Comparison of ENCODE assay signal across 7 mouse cellular contexts in the genomic region with DNA sequence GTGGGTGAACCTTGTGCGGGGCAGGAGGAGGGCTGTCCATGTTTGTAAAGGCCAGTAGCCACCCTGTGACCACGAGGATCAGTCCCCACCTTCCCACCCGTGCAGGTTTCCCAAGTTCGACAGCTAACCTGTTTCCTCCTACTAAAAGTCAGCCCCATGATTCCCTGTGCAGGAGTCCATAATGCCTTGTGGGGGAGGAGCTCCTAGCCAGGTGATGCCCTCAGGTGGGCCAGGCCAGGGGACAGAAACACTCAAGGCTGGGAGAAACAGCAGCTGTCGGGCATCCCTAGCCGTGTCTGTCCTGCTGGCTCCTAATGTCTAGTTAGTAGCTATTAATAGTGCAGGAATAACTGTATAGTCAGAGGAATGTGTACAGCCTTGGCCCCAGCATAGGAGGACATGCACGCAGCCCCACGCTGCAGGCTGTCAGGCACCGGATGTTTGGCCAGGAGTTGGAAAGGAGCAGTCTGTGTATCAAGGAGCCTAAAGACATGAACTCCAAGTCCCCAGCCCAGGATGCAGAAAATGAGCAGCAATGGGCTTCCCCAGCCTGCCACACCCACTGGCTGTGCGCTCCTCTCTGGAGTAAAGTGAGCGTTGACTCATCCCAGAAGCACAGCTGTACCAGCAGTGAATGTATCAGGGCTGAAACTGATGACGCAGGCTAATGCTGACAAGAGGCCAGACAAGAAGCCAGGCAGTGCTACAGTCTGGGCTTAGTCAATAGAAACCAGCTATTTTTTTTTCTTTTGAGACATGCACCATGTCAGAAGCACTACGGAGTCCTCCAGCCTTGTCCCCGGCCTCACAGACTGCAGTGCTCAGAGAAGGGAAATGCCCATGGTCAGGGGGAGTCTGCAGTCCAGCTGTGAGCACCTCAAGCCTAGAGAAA.
DNase-seq lines count a peak whose midpoint lies in the region; ATAC-seq lines count a peak whose summit lies in the region.

No protein-coding gene starts in this region.

- 81% methylated on average over 14 of the region's 14 CpGs for WGBS in limb, embryonic 13.5 days

- H3K9me3 ChIP-seq in limb, embryonic 13.5 days: no peaks in the 10 kb centered on the region

- H3K36me3 ChIP-seq in limb, embryonic 13.5 days: peaks cover 62% of the 10 kb centered on the region

- H3K9ac ChIP-seq in limb, embryonic 13.5 days: no peak overlapping the region

- no peak for ATAC-seq in limb, embryonic 13.5 days (ENCODE audit: low FRiP score, low read depth)

- no peak overlapping the region for H3K4me3 ChIP-seq in limb, embryonic 13.5 days

- intact Hi-C loops in left cerebral cortex, postnatal 36 days (cut with DNase I): no loop called here
- intact Hi-C loops in gastrocnemius, postnatal 14 days (cut with DNase I; ENCODE audit: low total_unique reads): loop anchor here (10.0 kb wide), 1 partner anchor 64 kb away; no protein-coding TSS in a partner anchor

- peaks cover 50% of the 10 kb centered on the region for H3K4me1 ChIP-seq in limb, embryonic 13.5 days

- no peaks in the 10 kb centered on the region for H3K27me3 ChIP-seq in limb, embryonic 13.5 days

- H3K4me2 ChIP-seq in limb, embryonic 13.5 days (replicated peaks): no peak overlapping the region

- peak overlapping the region; percentile 28; the same call in 1 of the 2 replicates for H3K27ac ChIP-seq in limb, embryonic 13.5 days

- peak; percentile 46 to 64 for DNase-seq in left cerebral cortex, adult 9 months (ENCODE audit: low spot score in 2 of 2)
- no peak for DNase-seq in left cerebral cortex, postnatal 36 days (ENCODE audit: low spot score in 2 of 2)
- peak; percentile 96 for DNase-seq in NIH3T3 (ENCODE audit: low read depth)
- peak; percentile 68 for DNase-seq in gastrocnemius, postnatal 14 days
- no peak for DNase-seq in spleen, adult 18-20 months
- no peak for DNase-seq in B cell, adult 2 months

Comparison
In these comparisons a context has a peak if more than half of its experiments do, and no peak if none do; other contexts are left out.
1. DNase-seq: peak in left cerebral cortex, adult 9 months (2 of 2), NIH3T3 (single experiment) and gastrocnemius, postnatal 14 days (single experiment); none in left cerebral cortex, postnatal 36 days (0 of 2), spleen, adult 18-20 months (0 of 2) and B cell, adult 2 months (0 of 2).